Mouse (Mus musculus) forebrain, embryonic 11.5 days (tissue): ENCODE results near the gene Pdhb. TPM values are rescaled to one million over a fixed set of nuclear protein-coding genes. Genes with fewer than 3 reads are reported as not detected.

Source experiments
- ATAC-seq: fragments of 200-750 bp; cut with Nextera tagmentation; replicated peaks from 2 replicates; pipeline ENCODE4 v1.8.0; 2017; ENCODE audit warnings: moderate TSS enrichment; ENCODE audit not compliant: low FRiP score
- DNase-seq: peaks from one replicate; pipeline ENCODE4 v3.0.0-alpha.2; 2017; ENCODE audit warnings: low spot score
- H3K27ac ChIP-seq: fragments of 300-500 bp; sonication (generic); 2 replicates; pipeline ENCODE4 v1.5.1; 2014; ENCODE audit warnings: low read depth, low read length
- H3K27me3 ChIP-seq: fragments of 300-500 bp; sonication (generic); 2 replicates; pipeline ENCODE4 v1.6.1; 2014; ENCODE audit warnings: mild to moderate bottlenecking, low read length, mixed read lengths; ENCODE audit not compliant: control insufficient read depth, insufficient read depth
- H3K36me3 ChIP-seq: fragments of 300-500 bp; sonication (generic); 2 replicates; pipeline ENCODE4 v1.6.1; 2014; ENCODE audit warnings: mild to moderate bottlenecking, low read length, moderate library complexity, mixed read lengths; ENCODE audit not compliant: control insufficient read depth, insufficient read depth
- H3K4me1 ChIP-seq: fragments of 300-500 bp; sonication (generic); replicated peaks from 2 replicates; pipeline ENCODE4 v1.6.1; 2014; ENCODE audit warnings: low read length, mixed read lengths; ENCODE audit not compliant: control insufficient read depth, insufficient read depth
- H3K4me2 ChIP-seq: fragments of 300-500 bp; sonication (generic); 2 replicates; pipeline ENCODE4 v1.6.1; 2014; ENCODE audit warnings: low read depth, mild to moderate bottlenecking, low read length, moderate library complexity, mixed read lengths; ENCODE audit not compliant: severe bottlenecking
- H3K4me3 ChIP-seq: fragments of 300-500 bp; sonication (generic); 2 replicates; pipeline ENCODE4 v1.5.1; 2014; ENCODE audit warnings: low read depth, low read length
- H3K9ac ChIP-seq: fragments of 300-500 bp; sonication (generic); 2 replicates; pipeline ENCODE4 v1.6.1; 2014; ENCODE audit warnings: low read length
- H3K9me3 ChIP-seq: fragments of 300-500 bp; sonication (generic); 2 replicates; pipeline ENCODE4 v1.6.1; 2016; ENCODE audit warnings: low read length, mixed read lengths; ENCODE audit not compliant: control insufficient read depth
- WGBS: fragments of 180-500 bp; shearing (Covaris S2); extraction: QIAGEN DNeasy Blood & Tissue Kit; methylation state at CpG from one replicate; pipeline ENCODE4 v1.1.7; 2014; 5-methylcytosine and 5-hydroxymethylcytosine counted together
- polyA plus RNA-seq: library from polyadenylated mRNA; unstranded; fragments of >200 nt; fragmentation: Nextera tagmentation; extraction: Ambion mirVana; gene quantifications from 2 replicates; pipeline ENCODE4 v1.2.1, GENCODE M21; 2014

The Pdhb gene
- polyA plus RNA-seq = 202 and 213 TPM in 2 replicates

GRCm38 (mm10) chr14:8172507-8173410 is at the start of gene Pdhb:
Pdhb (minus strand) TSS chr14:8173025.
- WGBS = under 1% methylated on average over 64 of the region's 64 CpGs
- Histone ChIP-seq H3K27ac (peak within 1 kb of the TSS; percentile 50), H3K4me2 (peak within 1 kb of the TSS; percentile 73), H3K36me3 (peaks cover 3% of the 10 kb centered on the region; the same call in 1 of the 2 replicates), H3K4me1 (peaks cover 8% of the 10 kb centered on the region), H3K4me3 (peak within 1 kb of the TSS; percentile 91), H3K9me3 (no peaks in the 10 kb centered on the region), H3K9ac (peak within 1 kb of the TSS; percentile 89), H3K27me3 (no peaks in the 10 kb centered on the region)
- DNase-seq (peak; percentile 99), ATAC-seq (peak; percentile 100)

- no peak overlapping the region for H3K4me3 ChIP-seq
- H3K27ac ChIP-seq = no peak overlapping the region
- no peaks in the 10 kb centered on the region for H3K27me3 ChIP-seq
- no peak overlapping the region for H3K9ac ChIP-seq
- 95% methylated on average over 16 of the region's 16 CpGs for WGBS
- no peak overlapping the region for H3K4me2 ChIP-seq
- DNase-seq (no peak), ATAC-seq (no peak)
- H3K36me3 ChIP-seq = peaks cover 5% of the 10 kb centered on the region
- H3K9me3 ChIP-seq = no peaks in the 10 kb centered on the region
- H3K4me1 ChIP-seq = no peaks in the 10 kb centered on the region; the same call in 1 of the 2 replicates
Observed at GRCm38 (mm10) chr14:8222561-8222960, 49.7 kb upstream of the Pdhb start.

GRCm38 (mm10) chr14:8220912-8221311 is 48.1 kb upstream of the Pdhb start:
- WGBS = 93% methylated on average over 2 of the region's 2 CpGs
- no peaks in the 10 kb centered on the region for H3K9me3 ChIP-seq
- ATAC-seq (no peak), DNase-seq (no peak)
- no peaks in the 10 kb centered on the region; the same call in 1 of the 2 replicates for H3K4me1 ChIP-seq
- H3K9ac ChIP-seq = no peak overlapping the region
- H3K27ac ChIP-seq = no peak overlapping the region
- H3K27me3 ChIP-seq = peaks cover 5% of the 10 kb centered on the region; the same call in 1 of the 2 replicates
- no peak overlapping the region for H3K4me2 ChIP-seq
- H3K36me3 ChIP-seq = peaks cover 5% of the 10 kb centered on the region
- no peak overlapping the region for H3K4me3 ChIP-seq

GRCm38 (mm10) chr14:8220306-8220705 is 47.5 kb upstream of the Pdhb start:
- WGBS = 59% methylated on average over 7 of the region's 7 CpGs
- no peak overlapping the region for H3K4me3 ChIP-seq
- ATAC-seq = no peak
- H3K4me2 ChIP-seq = no peak overlapping the region
- no peak for DNase-seq
- no peaks in the 10 kb centered on the region for H3K9me3 ChIP-seq
- H3K9ac ChIP-seq = no peak overlapping the region
- peaks cover 5% of the 10 kb centered on the region for H3K36me3 ChIP-seq
- no peak overlapping the region for H3K27ac ChIP-seq
- no peaks in the 10 kb centered on the region; the same call in 1 of the 2 replicates for H3K4me1 ChIP-seq
- peaks cover 6% of the 10 kb centered on the region; the same call in 1 of the 2 replicates for H3K27me3 ChIP-seq

- Histone ChIP-seq H3K4me3 (no peak overlapping the region), H3K4me1 (peaks cover 2% of the 10 kb centered on the region; the same call in 1 of the 2 replicates), H3K36me3 (peaks cover 5% of the 10 kb centered on the region), H3K9ac (no peak overlapping the region), H3K4me2 (no peak overlapping the region), H3K27ac (no peak overlapping the region), H3K27me3 (peaks cover 6% of the 10 kb centered on the region; the same call in 1 of the 2 replicates), H3K9me3 (no peaks in the 10 kb centered on the region)
- WGBS = 51% methylated on average over 11 of the region's 11 CpGs
- no peak for ATAC-seq
- DNase-seq = no peak
Observed at GRCm38 (mm10) chr14:8219876-8220275, 47.1 kb upstream of the Pdhb start.

GRCm38 (mm10) chr14:8218730-8219380 is 46.0 kb upstream of the Pdhb start:
- 5% methylated on average over 10 of the region's 10 CpGs for WGBS
- ATAC-seq = peak; percentile 22; the same call in 1 of the 2 replicates
- peak overlapping the region; percentile 68 for H3K27ac ChIP-seq

GRCm38 (mm10) chr14:8218238-8218637 is 45.4 kb upstream of the Pdhb start:
- Histone ChIP-seq H3K9me3 (no peaks in the 10 kb centered on the region), H3K36me3 (peaks cover 5% of the 10 kb centered on the region), H3K4me1 (peaks cover 2% of the 10 kb centered on the region; the same call in 1 of the 2 replicates), H3K4me2 (no peak overlapping the region), H3K9ac (no peak overlapping the region), H3K4me3 (no peak overlapping the region), H3K27me3 (peaks cover 6% of the 10 kb centered on the region; the same call in 1 of the 2 replicates), H3K27ac (peak overlapping the region; percentile 68; the same call in 1 of the 2 replicates)
- ATAC-seq (no peak), DNase-seq (no peak)
- WGBS = 29% methylated on average over 7 of the region's 7 CpGs

More at GRCm38 (mm10) chr14:8218730-8219380, 46.0 kb upstream of the Pdhb start:
- Histone ChIP-seq H3K9ac (no peak overlapping the region), H3K9me3 (no peaks in the 10 kb centered on the region), H3K4me1 (peaks cover 2% of the 10 kb centered on the region; the same call in 1 of the 2 replicates), H3K4me2 (peak overlapping the region; percentile 29; the same call in 1 of the 2 replicates), H3K4me3 (no peak overlapping the region), H3K27me3 (peaks cover 6% of the 10 kb centered on the region; the same call in 1 of the 2 replicates), H3K36me3 (peaks cover 5% of the 10 kb centered on the region)
- DNase-seq = peak; percentile 73

GRCm38 (mm10) chr14:8216100-8216499 is 43.3 kb upstream of the Pdhb start:
- Histone ChIP-seq H3K36me3 (no peaks in the 10 kb centered on the region), H3K4me2 (peak overlapping the region; percentile 13; the same call in 1 of the 2 replicates), H3K27me3 (peaks cover 6% of the 10 kb centered on the region; the same call in 1 of the 2 replicates), H3K27ac (no peak overlapping the region), H3K4me3 (no peak overlapping the region), H3K9me3 (no peaks in the 10 kb centered on the region), H3K4me1 (peaks cover 2% of the 10 kb centered on the region; the same call in 1 of the 2 replicates), H3K9ac (no peak overlapping the region)
- WGBS = 58% methylated on average over 5 of the region's 5 CpGs
- ATAC-seq (no peak), DNase-seq (no peak)
